Mouse (Mus musculus): ENCODE results near the gene Csnk1e. TPM values are rescaled to one million over a fixed set of nuclear protein-coding genes. Genes with fewer than 3 reads are reported as not detected.

Csnk1e gene
- polyA plus RNA-seq, 1 experiment, result 31.5 TPM

GRCm38 (mm10) chr15:79422715-79423243 lies 32.6 kb downstream of the Csnk1e start:
- Histone ChIP-seq H3K27me3 (replicated peaks; ENCODE audit: control insufficient read depth, insufficient read depth, low read length) (no peaks in the 10 kb centered on the region), H3K4me1 (ENCODE audit: control insufficient read depth, insufficient read depth, low read length) (no peaks in the 10 kb centered on the region), H3K4me3 (ENCODE audit: insufficient read depth, low read depth, low read length) (no peak overlapping the region), H3K36me3 (ENCODE audit: control insufficient read depth, insufficient read depth, low read length) (no peaks in the 10 kb centered on the region), H3K27ac (ENCODE audit: insufficient read depth, low read depth, low read length) (no peak overlapping the region)
- 65% methylated on average over 6 of the region's 6 CpGs for WGBS
- TF ChIP-seq POLR2A (IDR thresholded peaks at IDR 0.05; ENCODE audit: low read depth, low read length) (no peak), CTCF (conservative IDR thresholded peaks at IDR 0.05; ENCODE audit: insufficient read depth, insufficient read length, low read depth, low read length) (no peak)
- no peak for DNase-seq

- Histone ChIP-seq H3K36me3 (ENCODE audit: control insufficient read depth, insufficient read depth, low read length) (no peaks in the 10 kb centered on the region), H3K27ac (ENCODE audit: insufficient read depth, low read depth, low read length) (no peak overlapping the region), H3K27me3 (replicated peaks; ENCODE audit: control insufficient read depth, insufficient read depth, low read length) (no peaks in the 10 kb centered on the region), H3K4me1 (ENCODE audit: control insufficient read depth, insufficient read depth, low read length) (no peaks in the 10 kb centered on the region), H3K4me3 (ENCODE audit: insufficient read depth, low read depth, low read length) (no peak overlapping the region)
- no peak for DNase-seq
- TF ChIP-seq CTCF (conservative IDR thresholded peaks at IDR 0.05; ENCODE audit: insufficient read depth, insufficient read length, low read depth, low read length), result no peak
- TF ChIP-seq POLR2A (IDR thresholded peaks at IDR 0.05; ENCODE audit: low read depth, low read length), result no peak
- 86% methylated on average over 11 of the region's 11 CpGs for WGBS
Measured at GRCm38 (mm10) chr15:79418677-79419076, 36.7 kb downstream of the Csnk1e start.

GRCm38 (mm10) chr15:79418265-79418664 lies 37.1 kb downstream of the Csnk1e start:
- no peak overlapping the region for H3K27ac ChIP-seq (ENCODE audit: insufficient read depth, low read depth, low read length)
- WGBS, result 94% methylated on average over 3 of the region's 3 CpGs
- no peak overlapping the region for H3K4me3 ChIP-seq (ENCODE audit: insufficient read depth, low read depth, low read length)
- H3K4me1 ChIP-seq (ENCODE audit: control insufficient read depth, insufficient read depth, low read length), result no peaks in the 10 kb centered on the region
- no peak for DNase-seq
- H3K27me3 ChIP-seq (replicated peaks; ENCODE audit: control insufficient read depth, insufficient read depth, low read length), result no peaks in the 10 kb centered on the region
- H3K36me3 ChIP-seq (ENCODE audit: control insufficient read depth, insufficient read depth, low read length), result no peaks in the 10 kb centered on the region
- TF ChIP-seq POLR2A (IDR thresholded peaks at IDR 0.05; ENCODE audit: low read depth, low read length) (no peak), CTCF (conservative IDR thresholded peaks at IDR 0.05; ENCODE audit: insufficient read depth, insufficient read length, low read depth, low read length) (no peak)

- H3K4me1 ChIP-seq (ENCODE audit: control insufficient read depth, insufficient read depth, low read length), result no peaks in the 10 kb centered on the region
- no peaks in the 10 kb centered on the region for H3K36me3 ChIP-seq (ENCODE audit: control insufficient read depth, insufficient read depth, low read length)
- TF ChIP-seq CTCF (conservative IDR thresholded peaks at IDR 0.05; ENCODE audit: insufficient read depth, insufficient read length, low read depth, low read length) (no peak), POLR2A (IDR thresholded peaks at IDR 0.05; ENCODE audit: low read depth, low read length) (no peak)
- no peak overlapping the region for H3K27ac ChIP-seq (ENCODE audit: insufficient read depth, low read depth, low read length)
- DNase-seq, result no peak
- H3K27me3 ChIP-seq (replicated peaks; ENCODE audit: control insufficient read depth, insufficient read depth, low read length), result no peaks in the 10 kb centered on the region
- no peak overlapping the region for H3K4me3 ChIP-seq (ENCODE audit: insufficient read depth, low read depth, low read length)
- 89% methylated on average over 3 of the region's 3 CpGs for WGBS
Measured at GRCm38 (mm10) chr15:79417379-79417778, 38.0 kb downstream of the Csnk1e start.

GRCm38 (mm10) chr15:79416460-79417085 lies 38.8 kb downstream of the Csnk1e start:
- TF ChIP-seq POLR2A (IDR thresholded peaks at IDR 0.05; ENCODE audit: low read depth, low read length) (no peak), CTCF (conservative IDR thresholded peaks at IDR 0.05; ENCODE audit: insufficient read depth, insufficient read length, low read depth, low read length) (no peak)
- no peak overlapping the region for H3K27ac ChIP-seq (ENCODE audit: insufficient read depth, low read depth, low read length)
- no peak overlapping the region for H3K4me3 ChIP-seq (ENCODE audit: insufficient read depth, low read depth, low read length)
- no peaks in the 10 kb centered on the region for H3K36me3 ChIP-seq (ENCODE audit: control insufficient read depth, insufficient read depth, low read length)
- no peaks in the 10 kb centered on the region for H3K27me3 ChIP-seq (replicated peaks; ENCODE audit: control insufficient read depth, insufficient read depth, low read length)
- no peaks in the 10 kb centered on the region for H3K4me1 ChIP-seq (ENCODE audit: control insufficient read depth, insufficient read depth, low read length)
- WGBS, result 84% methylated on average over 10 of the region's 10 CpGs
- no peak for DNase-seq

- no peaks in the 10 kb centered on the region for H3K36me3 ChIP-seq (ENCODE audit: control insufficient read depth, insufficient read depth, low read length)
- no peaks in the 10 kb centered on the region for H3K27me3 ChIP-seq (replicated peaks; ENCODE audit: control insufficient read depth, insufficient read depth, low read length)
- TF ChIP-seq CTCF (conservative IDR thresholded peaks at IDR 0.05; ENCODE audit: insufficient read depth, insufficient read length, low read depth, low read length) (no peak), POLR2A (IDR thresholded peaks at IDR 0.05; ENCODE audit: low read depth, low read length) (no peak)
- 44% methylated on average over 4 of the region's 4 CpGs for WGBS
- no peak overlapping the region for H3K4me3 ChIP-seq (ENCODE audit: insufficient read depth, low read depth, low read length)
- H3K4me1 ChIP-seq (ENCODE audit: control insufficient read depth, insufficient read depth, low read length), result no peaks in the 10 kb centered on the region
- no peak for DNase-seq
- H3K27ac ChIP-seq (ENCODE audit: insufficient read depth, low read depth, low read length), result no peak overlapping the region
Measured at GRCm38 (mm10) chr15:79414513-79414912, 40.9 kb downstream of the Csnk1e start.

- Histone ChIP-seq H3K27ac (ENCODE audit: insufficient read depth, low read depth, low read length) (no peak overlapping the region), H3K4me1 (ENCODE audit: control insufficient read depth, insufficient read depth, low read length) (no peaks in the 10 kb centered on the region), H3K4me3 (ENCODE audit: insufficient read depth, low read depth, low read length) (no peak overlapping the region), H3K36me3 (ENCODE audit: control insufficient read depth, insufficient read depth, low read length) (no peaks in the 10 kb centered on the region), H3K27me3 (replicated peaks; ENCODE audit: control insufficient read depth, insufficient read depth, low read length) (no peaks in the 10 kb centered on the region)
- no peak for DNase-seq
- 75% methylated on average over 8 of the region's 8 CpGs for WGBS
- no peak for TF ChIP-seq CTCF (conservative IDR thresholded peaks at IDR 0.05; ENCODE audit: insufficient read depth, insufficient read length, low read depth, low read length)
- TF ChIP-seq POLR2A (IDR thresholded peaks at IDR 0.05; ENCODE audit: low read depth, low read length), result no peak
Measured at GRCm38 (mm10) chr15:79413802-79414201, 41.6 kb downstream of the Csnk1e start.
